ENCODE assay signal across 28 mouse cellular contexts in genomic region chr9:97610566-97610965, GRCm38 (mm10).
DNase-seq lines count a peak whose midpoint lies in the region; ATAC-seq and TF ChIP-seq lines count a peak whose summit lies in the region.
"Had no signal": no experiment of that assay in that cellular context is flagged by ENCODE, and none has a peak within 500 bp of the region (broad histone marks: within the 10 kb centered on the region; RNA-seq: fewer than 3 reads in every experiment).

No protein-coding gene starts in this region.

- no peaks in the 10 kb centered on the region for H3K27me3 ChIP-seq in forebrain, postnatal 0 days (ENCODE audit: insufficient read depth, low read length)
- no peaks in the 10 kb centered on the region for H3K27me3 ChIP-seq in liver, embryonic 12.5 days (replicated peaks)
- H3K27me3 ChIP-seq: embryonic facial prominence, embryonic 15.5 days; heart, embryonic 13.5 days; limb, embryonic 13.5 days; midbrain, embryonic 13.5 days; neural tube, embryonic 13.5 days had no signal

- peak overlapping the region; percentile 66 for H3K27ac ChIP-seq in forebrain, postnatal 0 days (ENCODE audit: low read depth, low read length)
- H3K27ac ChIP-seq in liver, embryonic 12.5 days: no peak overlapping the region
- H3K27ac ChIP-seq: embryonic facial prominence, embryonic 10.5 days; embryonic facial prominence, embryonic 15.5 days; heart, embryonic 13.5 days; hindbrain, embryonic 14.5 days; limb, embryonic 13.5 days; macrophage; midbrain, embryonic 13.5 days; neural tube, embryonic 13.5 days had no signal

- DNase-seq in frontal cortex, postnatal 14 days (ENCODE audit: low spot score in 2 of 2): no peak
- peak; percentile 33 for DNase-seq in right cerebral cortex, adult 18-20 months
- no peak for DNase-seq in right cerebral cortex, adult 2 months (ENCODE audit: low spot score in 2 of 2)
- DNase-seq in forebrain, postnatal 0 days: peak; percentile 67
- DNase-seq in right cerebral cortex, postnatal 25 days: peak; percentile 40
- DNase-seq in urinary bladder, adult 2 months (ENCODE audit: low spot score): no peak
- DNase-seq: adrenal gland, postnatal 36 days; B cell, adult 2 months; cerebellum, adult 18-20 months; cerebellum, postnatal 25 days; gastrocnemius, postnatal 10 days; heart, postnatal 10 days; kidney, postnatal 14 days; liver, postnatal 0 days; thymus, postnatal 4 days had no signal

- WGBS in forebrain, postnatal 0 days: 52% methylated on average over 7 of the region's 7 CpGs
- WGBS in liver, embryonic 12.5 days (ENCODE audit: insufficient replicate concordance): 63% methylated on average over 7 of the region's 7 CpGs

- H3K9me3 ChIP-seq in forebrain, postnatal 0 days (ENCODE audit: low read length): no peaks in the 10 kb centered on the region
- H3K9me3 ChIP-seq in liver, embryonic 12.5 days (replicated peaks): no peaks in the 10 kb centered on the region
- H3K9me3 ChIP-seq: embryonic facial prominence, embryonic 10.5 days; embryonic facial prominence, embryonic 15.5 days; heart, embryonic 13.5 days; limb, embryonic 13.5 days; midbrain, embryonic 13.5 days; neural tube, embryonic 13.5 days had no signal

- H3K4me1 ChIP-seq in forebrain, postnatal 0 days (ENCODE audit: insufficient read depth): no peaks in the 10 kb centered on the region
- H3K4me1 ChIP-seq in liver, embryonic 12.5 days: no peaks in the 10 kb centered on the region
- H3K4me1 ChIP-seq: embryonic facial prominence, embryonic 10.5 days; embryonic facial prominence, embryonic 15.5 days; heart, embryonic 13.5 days; midbrain, embryonic 13.5 days; neural tube, embryonic 13.5 days had no signal

- H3K4me3 ChIP-seq in forebrain, postnatal 0 days (ENCODE audit: low read depth, low read length): no peak overlapping the region
- H3K4me3 ChIP-seq in liver, embryonic 12.5 days: no peak overlapping the region
- H3K4me3 ChIP-seq: embryonic facial prominence, embryonic 10.5 days; embryonic facial prominence, embryonic 15.5 days; heart, embryonic 13.5 days; limb, embryonic 13.5 days; midbrain, embryonic 13.5 days; neural tube, embryonic 13.5 days had no signal

- no peak for TF ChIP-seq CTCF in forebrain, postnatal 0 days (IDR thresholded peaks at IDR 0.05; ENCODE audit: low read depth)

- no peaks in the 10 kb centered on the region for H3K36me3 ChIP-seq in forebrain, postnatal 0 days (ENCODE audit: insufficient read depth)
- H3K36me3 ChIP-seq in liver, embryonic 12.5 days: no peaks in the 10 kb centered on the region
- H3K36me3 ChIP-seq: embryonic facial prominence, embryonic 10.5 days; embryonic facial prominence, embryonic 15.5 days; heart, embryonic 13.5 days; limb, embryonic 13.5 days; midbrain, embryonic 13.5 days; neural tube, embryonic 13.5 days had no signal

- H3K9ac ChIP-seq in forebrain, postnatal 0 days: no peak overlapping the region
- no peak overlapping the region for H3K9ac ChIP-seq in liver, embryonic 12.5 days
- H3K9ac ChIP-seq: embryonic facial prominence, embryonic 15.5 days; heart, embryonic 13.5 days; hindbrain, embryonic 14.5 days; limb, embryonic 13.5 days; liver, postnatal 0 days; midbrain, embryonic 13.5 days; neural tube, embryonic 13.5 days had no signal

- no peak overlapping the region for H3K4me2 ChIP-seq in forebrain, postnatal 0 days (ENCODE audit: low read depth)
- H3K4me2 ChIP-seq in liver, embryonic 12.5 days: no peak overlapping the region
- H3K4me2 ChIP-seq: embryonic facial prominence, embryonic 15.5 days; heart, embryonic 13.5 days; hindbrain, embryonic 14.5 days; limb, embryonic 13.5 days; liver, embryonic 11.5 days; midbrain, embryonic 13.5 days; neural tube, embryonic 13.5 days had no signal

- ATAC-seq in frontal cortex, adult (ENCODE audit: low TSS enrichment): peak; percentile 58
- peak; percentile 40; the same call in 1 of the 2 replicates for ATAC-seq in forebrain, postnatal 0 days
- no peak for ATAC-seq in liver, embryonic 12.5 days
- ATAC-seq: intestine, postnatal 0 days; liver, postnatal 0 days; lung, postnatal 0 days; midbrain, embryonic 13.5 days had no signal

Comparison
In these comparisons a context has a peak if more than half of its experiments do, and no peak if none do; other contexts are left out.
1. DNase-seq: peak in right cerebral cortex, adult 18-20 months (single experiment), forebrain, postnatal 0 days (single experiment) and right cerebral cortex, postnatal 25 days (single experiment); none in frontal cortex, postnatal 14 days (0 of 2), right cerebral cortex, adult 2 months (0 of 2) and urinary bladder, adult 2 months (single experiment).